Mouse (Mus musculus) CH12.LX (cell line): Measurements from ENCODE around the gene Daxx.
"Not testable (repeated sequence)": the region's sequence is repeated elsewhere in the genome, so short reads cannot be mapped to it uniquely, and the experiment has no call there.

Source experiments
- EP300 ChIP-seq: IDR thresholded peaks from 2 replicates; pipeline ENCODE4 v1.6.1; 2011; ENCODE audit warnings: low read length, improper control_type of control experiment
- MYC ChIP-seq: IDR thresholded peaks from 2 replicates; pipeline ENCODE4 v1.6.1; 2011; ENCODE audit warnings: low read depth, mild to moderate bottlenecking, improper control_type of control experiment, low read length
- POLR2A ChIP-seq: IDR thresholded peaks from 2 replicates; pipeline ENCODE4 v1.6.1; 2011; ENCODE audit warnings: low read depth, mild to moderate bottlenecking, improper control_type of control experiment, low read length

- TF ChIP-seq MYC, EP300, POLR2A: not testable (repeated sequence)
Observed at GRCm38 (mm10) chr17:33887802-33888201, 21.4 kb upstream of the Daxx start.
